Mouse (Mus musculus) stomach, embryonic 15.5 days (tissue): ENCODE results near the gene Lrrc75b. TPM values are rescaled to one million over a fixed set of nuclear protein-coding genes. Genes with fewer than 3 reads are reported as not detected.

Experiments used
- ATAC-seq: fragments of 200-750 bp; cut with Nextera tagmentation; 2 replicates; pipeline ENCODE4 v1.8.0; 2017; ENCODE audit warnings: low read depth, moderate number of reproducible peaks, moderate TSS enrichment; ENCODE audit not compliant: insufficient read depth, low FRiP score
- H3K27ac ChIP-seq: fragments of 300-500 bp; sonication (generic); 2 replicates; pipeline ENCODE4 v1.5.1; 2015; ENCODE audit warnings: mild to moderate bottlenecking, inconsistent platforms
- H3K27me3 ChIP-seq: fragments of 300-500 bp; sonication (generic); replicated peaks from 2 replicates; pipeline ENCODE4 v1.6.1; 2015; ENCODE audit warnings: inconsistent platforms
- H3K36me3 ChIP-seq: fragments of 300-500 bp; sonication (generic); 2 replicates; pipeline ENCODE4 v1.6.1; 2015; ENCODE audit warnings: inconsistent platforms
- H3K4me1 ChIP-seq: fragments of 300-500 bp; sonication (generic); 2 replicates; pipeline ENCODE4 v1.6.1; 2015; ENCODE audit warnings: inconsistent platforms
- H3K4me2 ChIP-seq: fragments of 300-500 bp; sonication (generic); 2 replicates; pipeline ENCODE4 v1.6.1; 2015; ENCODE audit warnings: mild to moderate bottlenecking, inconsistent platforms
- H3K4me3 ChIP-seq: fragments of 300-500 bp; sonication (generic); replicated peaks from 2 replicates; pipeline ENCODE4 v1.5.1; 2015; ENCODE audit warnings: inconsistent platforms
- H3K9ac ChIP-seq: fragments of 300-500 bp; sonication (generic); 2 replicates; pipeline ENCODE4 v1.6.1; 2015; ENCODE audit warnings: inconsistent platforms
- H3K9me3 ChIP-seq: fragments of 300-500 bp; sonication (generic); 2 replicates; pipeline ENCODE4 v1.6.1; 2016; ENCODE audit warnings: inconsistent platforms
- WGBS: fragments of 180-500 bp; shearing (Covaris S2); methylation state at CpG from one replicate; pipeline ENCODE4 v1.1.7; 2015; 5-methylcytosine and 5-hydroxymethylcytosine counted together
- polyA plus RNA-seq: library from polyadenylated mRNA; unstranded; fragments of >200 nt; fragmentation: Nextera tagmentation; extraction: Ambion mirVana; gene quantifications from 2 replicates; pipeline ENCODE4 v1.2.1, GENCODE M21; 2015

The Lrrc75b gene
- polyA plus RNA-seq, 1 experiment from 2014 or later = 1.6 TPM

DNA sequence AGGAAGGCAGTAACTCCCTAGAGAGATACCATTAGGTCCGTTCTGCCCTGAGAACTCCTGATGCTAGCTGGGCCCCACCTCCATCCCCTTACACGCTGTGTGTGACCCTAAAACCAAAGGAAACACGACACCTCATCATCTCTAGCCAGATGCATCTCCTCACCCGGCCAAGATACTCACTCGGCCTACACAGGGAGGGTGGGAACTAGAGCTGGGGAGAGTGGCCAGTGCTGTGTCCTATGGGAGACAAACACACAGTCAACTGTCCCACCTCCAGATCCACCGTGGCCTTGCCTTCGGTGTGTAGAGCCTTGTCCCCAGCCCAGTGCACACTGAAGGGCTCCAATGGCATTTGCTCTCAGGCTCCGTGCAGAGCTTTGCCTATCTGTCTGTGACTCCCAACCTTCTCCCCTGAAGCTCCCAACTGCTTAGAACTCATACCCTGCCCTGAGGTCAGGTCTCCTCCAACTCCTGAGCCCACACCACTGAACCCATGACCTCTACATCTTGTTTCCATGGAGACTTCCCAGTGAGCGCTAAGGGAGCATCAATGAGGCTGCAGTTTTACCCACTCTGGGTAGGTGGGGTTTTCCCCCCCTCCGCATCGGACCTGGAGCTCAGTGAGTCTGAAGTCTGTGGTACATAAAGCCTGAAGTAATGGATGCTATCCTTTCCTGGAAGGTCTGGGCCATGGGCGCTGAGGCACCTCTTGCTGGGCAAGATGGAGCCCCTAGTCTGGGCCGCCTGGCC lies 7.3 kb downstream of the Lrrc75b start:
- Histone ChIP-seq H3K9me3 (no peaks in the 10 kb centered on the region), H3K9ac (no peak overlapping the region), H3K4me2 (no peak overlapping the region), H3K4me3 (no peak overlapping the region), H3K36me3 (no peaks in the 10 kb centered on the region), H3K27me3 (no peaks in the 10 kb centered on the region), H3K4me1 (peaks cover 9% of the 10 kb centered on the region; the same call in 1 of the 2 replicates), H3K27ac (no peak overlapping the region)
- ATAC-seq = no peak
- WGBS = 62% methylated on average over 13 of the region's 13 CpGs

DNA sequence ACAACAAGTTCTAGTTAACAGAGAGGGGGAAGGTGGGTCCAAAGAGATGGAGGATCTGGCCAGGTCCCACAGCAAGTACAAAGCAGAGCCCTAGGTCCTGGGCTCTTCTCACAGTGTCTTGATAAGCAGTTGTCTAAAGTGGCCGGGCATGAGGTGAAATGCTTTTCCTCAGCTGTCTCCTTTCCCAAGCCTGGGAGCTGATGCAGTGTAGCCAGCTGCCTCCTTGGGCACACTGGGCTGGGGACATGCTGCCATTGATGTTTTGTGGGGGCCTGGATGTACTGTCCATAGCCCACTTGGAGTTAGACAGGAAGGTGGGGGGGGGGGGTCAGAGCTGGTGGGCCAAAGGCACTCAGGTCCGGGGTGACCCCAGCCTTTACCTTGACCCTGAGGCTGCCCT lies 8.0 kb downstream of the Lrrc75b start:
- no peaks in the 10 kb centered on the region for H3K27me3 ChIP-seq
- H3K4me3 ChIP-seq = no peak overlapping the region
- H3K36me3 ChIP-seq = no peaks in the 10 kb centered on the region
- H3K9ac ChIP-seq = no peak overlapping the region
- H3K9me3 ChIP-seq = no peaks in the 10 kb centered on the region
- H3K4me1 ChIP-seq = peaks cover 9% of the 10 kb centered on the region; the same call in 1 of the 2 replicates
- H3K27ac ChIP-seq = no peak overlapping the region
- H3K4me2 ChIP-seq = no peak overlapping the region
- ATAC-seq = no peak
- WGBS = 61% methylated on average over 2 of the region's 2 CpGs

DNA sequence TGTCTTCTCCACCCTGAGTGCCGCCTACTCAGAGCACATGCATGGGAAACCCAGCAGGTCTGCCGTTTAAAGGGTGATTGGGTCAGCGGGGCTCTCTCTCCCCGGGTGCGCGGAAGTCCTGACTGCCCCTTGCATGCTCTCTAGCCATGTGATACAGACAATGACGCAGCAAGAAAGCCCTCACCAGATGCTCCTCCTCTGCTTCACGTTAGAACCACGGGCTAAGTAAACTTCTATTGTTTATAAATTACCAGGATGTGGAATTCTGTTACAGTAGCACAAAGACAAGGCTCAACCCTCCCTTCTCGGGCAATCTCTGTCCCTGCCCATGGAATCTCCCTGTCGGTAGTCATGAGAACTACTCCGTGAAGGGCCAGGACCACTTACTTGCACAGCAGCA lies 9.0 kb downstream of the Lrrc75b start:
- Histone ChIP-seq H3K27ac (no peak overlapping the region), H3K36me3 (no peaks in the 10 kb centered on the region), H3K9me3 (no peaks in the 10 kb centered on the region), H3K9ac (no peak overlapping the region), H3K27me3 (no peaks in the 10 kb centered on the region), H3K4me3 (no peak overlapping the region), H3K4me1 (peaks cover 9% of the 10 kb centered on the region; the same call in 1 of the 2 replicates), H3K4me2 (0 out of 2 replicates have a peak overlapping the region, but pooled peaks have one; percentile 17)
- WGBS = 22% methylated on average over 12 of the region's 12 CpGs
- peak; percentile 20; the same call in 1 of the 2 replicates for ATAC-seq

DNA sequence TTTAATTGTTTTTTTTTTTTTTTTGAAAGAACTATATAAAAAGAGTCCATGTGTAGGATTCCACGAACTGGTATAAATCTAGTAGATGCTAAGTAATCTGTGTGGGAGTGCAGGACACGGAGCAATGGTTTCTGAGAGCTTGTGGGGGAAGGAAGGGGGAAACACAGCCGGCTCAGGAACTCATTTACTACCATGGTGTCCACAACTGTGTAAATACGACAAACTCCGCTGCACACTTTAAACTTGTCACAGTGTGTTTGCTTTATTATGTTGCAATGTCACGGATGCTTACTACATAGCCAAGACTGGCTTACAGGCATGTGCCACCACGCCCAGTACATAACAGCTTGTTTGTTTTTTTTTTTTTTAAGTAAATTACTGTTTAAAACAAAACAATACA lies 10.2 kb downstream of the Lrrc75b start:
- Histone ChIP-seq H3K36me3 (no peaks in the 10 kb centered on the region), H3K9ac (no peak overlapping the region), H3K4me3 (no peak overlapping the region), H3K27ac (no peak overlapping the region), H3K4me2 (no peak overlapping the region), H3K4me1 (peaks cover 9% of the 10 kb centered on the region; the same call in 1 of the 2 replicates), H3K27me3 (no peaks in the 10 kb centered on the region), H3K9me3 (no peaks in the 10 kb centered on the region)
- 45% methylated on average over 7 of the region's 7 CpGs for WGBS
- no peak for ATAC-seq

DNA sequence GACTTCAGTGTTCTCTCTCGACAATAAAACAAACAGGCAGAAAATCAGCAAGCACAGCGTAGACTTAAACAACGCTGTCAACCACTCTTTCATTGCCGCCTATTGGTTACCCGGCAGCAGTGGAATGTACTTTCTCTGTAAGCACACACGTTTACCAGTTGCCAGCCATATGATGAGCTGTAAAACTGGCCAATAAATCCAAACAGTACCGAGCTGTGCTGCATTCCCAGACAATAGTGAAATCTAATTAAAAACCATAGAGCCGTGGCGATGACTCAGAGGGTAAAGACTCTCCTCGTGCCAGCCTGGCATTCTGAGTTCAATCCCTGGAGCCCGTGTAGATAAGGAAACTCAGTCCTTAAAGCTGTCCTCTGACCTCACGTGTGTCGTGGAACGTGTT lies 11.6 kb downstream of the Lrrc75b start:
- no peaks in the 10 kb centered on the region for H3K27me3 ChIP-seq
- WGBS = 45% methylated on average over 14 of the region's 14 CpGs
- no peaks in the 10 kb centered on the region for H3K36me3 ChIP-seq
- H3K9me3 ChIP-seq = no peaks in the 10 kb centered on the region
- no peak overlapping the region for H3K4me3 ChIP-seq
- H3K9ac ChIP-seq = no peak overlapping the region
- H3K27ac ChIP-seq = no peak overlapping the region
- no peak overlapping the region for H3K4me2 ChIP-seq
- no peak for ATAC-seq
- peaks cover 9% of the 10 kb centered on the region; the same call in 1 of the 2 replicates for H3K4me1 ChIP-seq

DNA sequence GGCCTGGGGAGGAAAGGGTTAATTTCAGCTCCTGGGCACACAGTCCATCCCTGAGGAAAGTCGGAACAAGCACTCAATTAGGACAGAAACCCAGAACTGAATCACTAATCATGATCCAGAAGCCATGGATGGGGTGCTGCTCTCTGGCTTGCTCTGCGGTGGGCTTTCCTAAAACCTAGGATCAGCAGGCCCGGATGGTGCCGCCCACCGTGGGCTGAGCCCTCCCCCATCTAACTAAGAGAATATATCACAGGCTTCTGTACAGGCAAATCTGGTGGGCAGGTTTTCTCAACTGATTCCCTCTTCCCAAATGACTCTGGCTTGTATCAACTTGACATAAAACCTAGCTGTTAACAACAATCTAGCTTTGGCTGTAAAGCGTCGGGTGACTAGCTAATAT lies 12.2 kb downstream of the Lrrc75b start:
- no peak overlapping the region for H3K4me3 ChIP-seq
- no peak overlapping the region for H3K9ac ChIP-seq
- no peaks in the 10 kb centered on the region for H3K27me3 ChIP-seq
- H3K4me1 ChIP-seq = peaks cover 9% of the 10 kb centered on the region; the same call in 1 of the 2 replicates
- H3K9me3 ChIP-seq = no peaks in the 10 kb centered on the region
- H3K36me3 ChIP-seq = no peaks in the 10 kb centered on the region
- H3K4me2 ChIP-seq = no peak overlapping the region
- ATAC-seq = no peak
- no peak overlapping the region for H3K27ac ChIP-seq
- WGBS = 46% methylated on average over 7 of the region's 7 CpGs

DNA sequence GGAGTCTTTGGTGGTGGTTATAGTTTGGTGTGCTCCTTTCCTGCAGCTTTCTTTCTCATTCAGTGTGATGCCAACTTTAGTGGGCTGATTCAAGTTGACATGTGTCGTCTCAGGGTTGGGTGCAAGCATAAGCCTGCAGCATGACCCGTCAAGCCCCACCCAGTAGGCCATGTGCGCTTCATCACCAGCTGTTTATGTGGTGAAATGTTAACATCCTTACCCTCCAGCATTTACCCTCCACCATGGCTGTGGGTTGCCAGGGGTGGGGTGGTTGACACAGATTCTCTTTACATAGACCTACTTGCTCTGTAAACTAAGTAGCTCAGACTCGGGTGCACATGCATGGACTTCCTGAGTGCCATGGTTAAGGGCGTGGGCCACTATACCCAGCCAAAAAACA lies 24.0 kb downstream of the Lrrc75b start:
- no peak overlapping the region for H3K4me3 ChIP-seq
- no peak overlapping the region for H3K9ac ChIP-seq
- no peak for ATAC-seq
- no peaks in the 10 kb centered on the region for H3K9me3 ChIP-seq
- H3K27ac ChIP-seq = no peak overlapping the region
- H3K4me1 ChIP-seq = no peaks in the 10 kb centered on the region
- no peaks in the 10 kb centered on the region for H3K27me3 ChIP-seq
- peaks cover 33% of the 10 kb centered on the region for H3K36me3 ChIP-seq
- no peak overlapping the region for H3K4me2 ChIP-seq
- WGBS = 84% methylated on average over 5 of the region's 5 CpGs

DNA sequence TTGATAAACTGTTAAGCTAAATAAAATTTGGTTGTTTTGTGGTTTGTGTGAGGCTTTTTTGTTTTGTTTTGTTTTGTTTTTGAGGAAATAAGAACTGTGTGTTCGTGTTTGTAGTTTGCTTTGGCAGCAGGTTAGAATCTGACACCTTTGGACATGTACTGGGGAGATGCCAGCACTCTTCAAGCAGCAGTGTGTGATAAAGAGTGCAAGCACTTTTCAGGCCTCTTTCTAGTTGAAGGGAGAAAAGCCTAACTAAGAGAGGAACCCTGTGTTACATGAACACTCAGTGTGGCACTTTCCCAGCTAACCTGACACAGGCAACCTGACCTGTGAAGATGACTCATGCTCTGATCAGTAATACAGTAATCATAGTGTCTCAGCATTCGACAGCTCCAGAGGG lies 24.7 kb downstream of the Lrrc75b start:
- no peak overlapping the region for H3K9ac ChIP-seq
- no peak for ATAC-seq
- no peak overlapping the region for H3K4me3 ChIP-seq
- H3K4me2 ChIP-seq = no peak overlapping the region
- WGBS = 85% methylated on average over 2 of the region's 2 CpGs
- peaks cover 33% of the 10 kb centered on the region for H3K36me3 ChIP-seq
- H3K9me3 ChIP-seq = no peaks in the 10 kb centered on the region
- H3K27me3 ChIP-seq = no peaks in the 10 kb centered on the region
- no peak overlapping the region for H3K27ac ChIP-seq
- H3K4me1 ChIP-seq = no peaks in the 10 kb centered on the region

DNA sequence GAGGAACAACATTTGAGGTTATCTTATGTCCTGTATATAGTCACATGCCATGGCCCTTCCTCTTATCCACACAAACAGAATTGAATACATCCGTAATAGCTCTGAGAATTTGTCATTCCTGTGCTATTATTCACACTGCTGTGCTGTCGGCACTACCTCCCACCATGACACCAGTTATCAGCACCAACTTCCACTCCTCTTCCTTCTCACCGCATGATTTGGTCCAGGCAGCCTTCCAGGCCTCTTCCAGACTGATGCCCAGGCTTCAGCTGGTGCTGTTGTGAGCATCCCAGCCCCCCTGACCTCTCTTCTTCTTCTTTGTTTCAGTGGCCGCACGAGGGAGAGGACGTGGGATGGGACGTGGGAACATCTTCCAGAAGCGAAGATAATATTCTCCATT lies 25.2 kb downstream of the Lrrc75b start:
- H3K9me3 ChIP-seq = no peaks in the 10 kb centered on the region
- H3K9ac ChIP-seq = no peak overlapping the region
- H3K36me3 ChIP-seq = peaks cover 33% of the 10 kb centered on the region
- no peak overlapping the region for H3K4me3 ChIP-seq
- H3K4me1 ChIP-seq = no peaks in the 10 kb centered on the region
- H3K4me2 ChIP-seq = no peak overlapping the region
- WGBS = 88% methylated on average over 8 of the region's 8 CpGs
- ATAC-seq = no peak
- H3K27ac ChIP-seq = no peak overlapping the region
- no peaks in the 10 kb centered on the region for H3K27me3 ChIP-seq

DNA sequence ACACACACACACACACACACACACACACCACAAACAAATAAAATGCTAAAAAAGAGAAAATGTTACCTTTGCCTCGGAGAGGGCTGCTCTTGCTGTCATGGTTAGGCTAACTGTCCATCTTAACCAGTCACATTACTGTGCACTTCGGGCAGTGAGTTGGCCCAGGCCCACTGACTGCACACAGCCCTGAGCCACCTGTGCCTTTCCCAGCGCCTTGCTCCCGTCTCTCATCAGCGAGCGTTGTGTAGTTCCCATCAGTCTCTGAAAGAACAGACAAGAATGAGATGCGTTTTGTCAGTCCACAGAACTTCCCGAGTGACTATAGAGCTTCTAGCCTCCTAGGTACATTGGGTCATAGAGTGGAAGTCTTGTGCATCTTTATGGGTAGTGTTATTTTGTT lies 25.9 kb downstream of the Lrrc75b start:
- Histone ChIP-seq H3K27ac (no peak overlapping the region), H3K36me3 (peaks cover 33% of the 10 kb centered on the region), H3K9me3 (no peaks in the 10 kb centered on the region), H3K4me2 (no peak overlapping the region), H3K27me3 (no peaks in the 10 kb centered on the region), H3K4me1 (no peaks in the 10 kb centered on the region), H3K9ac (no peak overlapping the region), H3K4me3 (no peak overlapping the region)
- WGBS = 89% methylated on average over 8 of the region's 8 CpGs
- ATAC-seq = no peak

DNA sequence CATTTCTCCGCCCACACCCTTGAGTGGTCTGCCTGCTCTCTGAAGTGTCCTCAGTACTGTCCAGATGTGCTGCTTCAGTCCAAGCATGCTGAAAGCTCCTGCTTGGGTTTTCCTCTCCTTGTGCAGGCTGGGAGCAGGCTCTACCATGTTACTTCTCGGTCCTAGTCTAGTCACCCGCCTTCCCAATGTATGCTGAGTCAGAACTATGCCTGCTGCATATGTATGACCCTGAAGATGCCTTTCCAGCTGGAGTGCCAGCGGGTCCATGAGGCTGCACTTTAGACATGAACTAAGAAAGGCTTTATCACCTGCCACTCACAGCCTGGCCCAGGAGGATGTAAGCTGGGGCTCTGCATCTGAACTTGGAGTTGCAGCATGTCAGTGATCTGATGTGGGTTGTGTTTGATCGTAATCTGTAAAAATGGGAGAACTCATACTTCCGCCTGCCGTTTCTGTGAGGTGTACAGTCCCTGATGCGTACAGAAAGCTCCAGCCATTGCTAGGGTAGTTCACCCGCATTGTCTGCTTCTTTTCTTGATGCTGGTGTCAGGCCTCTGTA lies 28.5 kb downstream of the Lrrc75b start:
- no peak overlapping the region for H3K27ac ChIP-seq
- no peak overlapping the region for H3K4me3 ChIP-seq
- H3K4me1 ChIP-seq = no peaks in the 10 kb centered on the region
- ATAC-seq = no peak
- no peaks in the 10 kb centered on the region for H3K27me3 ChIP-seq
- WGBS = 90% methylated on average over 9 of the region's 9 CpGs
- H3K9ac ChIP-seq = no peak overlapping the region
- no peaks in the 10 kb centered on the region for H3K9me3 ChIP-seq
- H3K4me2 ChIP-seq = no peak overlapping the region
- H3K36me3 ChIP-seq = peaks cover 33% of the 10 kb centered on the region

DNA sequence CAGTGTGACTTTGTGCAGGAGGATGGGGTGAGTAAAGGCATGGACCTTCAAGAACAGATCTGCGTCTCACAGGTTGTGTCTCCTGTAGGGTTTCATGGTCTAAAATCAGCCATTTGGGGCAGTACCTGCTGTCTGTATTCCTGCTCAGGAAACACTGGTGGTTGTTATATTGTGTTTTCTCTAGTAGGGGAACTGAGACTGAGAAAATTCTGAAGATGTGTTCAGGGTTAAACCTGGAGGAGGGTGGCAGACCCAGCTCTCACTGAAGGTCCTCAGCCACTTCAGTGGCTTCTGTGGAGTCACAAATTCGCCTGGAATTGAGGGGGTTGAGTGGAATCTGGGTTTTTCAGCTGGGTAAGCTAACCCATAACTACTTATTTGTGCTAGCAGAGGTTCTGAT lies 29.8 kb downstream of the Lrrc75b start:
- H3K4me2 ChIP-seq = no peak overlapping the region
- H3K36me3 ChIP-seq = peaks cover 31% of the 10 kb centered on the region
- no peak overlapping the region for H3K9ac ChIP-seq
- no peaks in the 10 kb centered on the region for H3K9me3 ChIP-seq
- no peak for ATAC-seq
- no peak overlapping the region for H3K27ac ChIP-seq
- H3K4me1 ChIP-seq = no peaks in the 10 kb centered on the region
- no peaks in the 10 kb centered on the region for H3K27me3 ChIP-seq
- no peak overlapping the region for H3K4me3 ChIP-seq
- WGBS = 82% methylated on average over 2 of the region's 2 CpGs
